Mouse (Mus musculus) heart, embryonic 16.5 days (tissue): ENCODE measurements at regions not wholly inside any gene's neighbourhood (a gene's known extent, or its start where the extent isn't known, plus 50 kb on each side); places are given as distances from the start of the nearest gene placed in this dataset.

Source experiments
- ATAC-seq: fragments of 200-750 bp; cut with Nextera tagmentation; replicated peaks from 2 replicates; pipeline ENCODE4 v1.8.0; 2017; ENCODE audit warnings: moderate number of reproducible peaks; ENCODE audit not compliant: insufficient read depth, low FRiP score; ENCODE audit errors: extremely low read depth
- H3K27ac ChIP-seq: fragments of 300-500 bp; sonication (generic); 2 replicates; pipeline ENCODE4 v1.5.1; 2014; ENCODE audit warnings: mild to moderate bottlenecking, low read length, control low read depth, moderate library complexity
- H3K27me3 ChIP-seq: fragments of 300-500 bp; sonication (generic); 2 replicates; pipeline ENCODE4 v1.6.1; 2014; ENCODE audit warnings: low read length, mixed read lengths; ENCODE audit not compliant: control insufficient read depth, insufficient read depth
- H3K36me3 ChIP-seq: fragments of 300-500 bp; sonication (generic); 2 replicates; pipeline ENCODE4 v1.6.1; 2014; ENCODE audit not compliant: control insufficient read depth, insufficient read depth
- H3K4me1 ChIP-seq: fragments of 300-500 bp; sonication (generic); 2 replicates; pipeline ENCODE4 v1.6.1; 2014; ENCODE audit warnings: low read length, mixed read lengths; ENCODE audit not compliant: control insufficient read depth, insufficient read depth
- H3K4me2 ChIP-seq: fragments of 300-500 bp; sonication (generic); 2 replicates; pipeline ENCODE4 v1.6.1; 2014; ENCODE audit warnings: low read depth, mild to moderate bottlenecking, control low read depth, low read length
- H3K4me3 ChIP-seq: fragments of 300-500 bp; sonication (generic); 2 replicates; pipeline ENCODE4 v1.5.1; 2014; ENCODE audit warnings: mild to moderate bottlenecking, control low read depth, low read length
- H3K9ac ChIP-seq: fragments of 300-500 bp; sonication (generic); 2 replicates; pipeline ENCODE4 v1.6.1; 2014; ENCODE audit warnings: low read length, control low read depth
- H3K9me3 ChIP-seq: fragments of 300-500 bp; sonication (generic); replicated peaks from 2 replicates; pipeline ENCODE4 v1.6.1; 2016; ENCODE audit warnings: low read length; ENCODE audit not compliant: control insufficient read depth
- WGBS: fragments of 180-500 bp; shearing (Covaris S2); extraction: QIAGEN DNeasy Blood & Tissue Kit; methylation state at CpG from one replicate; pipeline ENCODE4 v1.1.7; 2014; 5-methylcytosine and 5-hydroxymethylcytosine counted together

DNA sequence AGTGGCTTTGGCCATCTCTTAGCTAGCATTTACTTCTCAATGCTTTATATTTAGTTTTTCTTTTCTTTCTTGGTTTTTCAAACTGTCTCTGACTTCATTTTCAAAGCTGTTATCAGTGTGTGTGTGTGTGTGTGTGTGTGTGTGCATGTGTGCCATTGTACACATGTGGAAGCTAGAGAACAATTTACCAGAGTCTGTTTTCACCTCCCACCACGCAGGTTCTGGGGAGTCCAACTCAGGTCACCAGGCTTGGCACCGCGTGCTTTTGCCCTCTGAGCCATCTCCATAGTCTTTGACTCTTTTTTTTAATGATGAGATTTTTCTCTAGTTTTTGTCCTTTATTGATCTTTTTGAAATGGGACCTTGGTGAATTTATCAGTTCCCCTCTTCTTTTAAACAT is 93.3 kb upstream of the Gm6657 start:
- Histone ChIP-seq H3K9ac (no peak overlapping the region), H3K4me1 (peaks cover 9% of the 10 kb centered on the region), H3K4me3 (no peak overlapping the region), H3K4me2 (no peak overlapping the region), H3K27me3 (no peaks in the 10 kb centered on the region), H3K9me3 (no peaks in the 10 kb centered on the region), H3K27ac (no peak overlapping the region), H3K36me3 (no peaks in the 10 kb centered on the region)
- WGBS, result 91% methylated on average over 3 of the region's 3 CpGs
- ATAC-seq, result no peak

DNA sequence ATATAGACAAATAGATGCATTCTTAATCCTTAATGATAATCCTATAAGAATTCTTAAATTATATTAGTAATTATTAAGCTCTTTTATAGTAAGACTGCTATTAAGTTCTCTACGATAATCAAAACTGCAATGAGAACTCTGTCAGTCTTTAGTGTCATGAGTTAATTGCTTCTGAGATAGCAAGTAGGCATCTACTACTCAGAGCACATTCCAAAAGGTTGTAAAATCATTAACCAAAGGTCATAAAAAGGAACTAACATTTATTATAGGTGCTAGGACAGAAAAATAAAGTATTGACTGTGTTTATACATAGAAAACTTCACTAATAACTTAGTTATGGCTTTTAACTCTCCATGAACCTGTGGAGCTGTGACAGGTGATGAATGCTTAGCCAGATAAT is 84.1 kb upstream of the Gm6657 start:
- Histone ChIP-seq H3K4me1 (no peaks in the 10 kb centered on the region), H3K4me3 (no peak overlapping the region), H3K9me3 (no peaks in the 10 kb centered on the region), H3K9ac (no peak overlapping the region), H3K4me2 (no peak overlapping the region), H3K27me3 (no peaks in the 10 kb centered on the region), H3K36me3 (no peaks in the 10 kb centered on the region), H3K27ac (no peak overlapping the region)
- ATAC-seq, result no peak
- 69% methylated on average over 1 of the region's 1 CpGs for WGBS

DNA sequence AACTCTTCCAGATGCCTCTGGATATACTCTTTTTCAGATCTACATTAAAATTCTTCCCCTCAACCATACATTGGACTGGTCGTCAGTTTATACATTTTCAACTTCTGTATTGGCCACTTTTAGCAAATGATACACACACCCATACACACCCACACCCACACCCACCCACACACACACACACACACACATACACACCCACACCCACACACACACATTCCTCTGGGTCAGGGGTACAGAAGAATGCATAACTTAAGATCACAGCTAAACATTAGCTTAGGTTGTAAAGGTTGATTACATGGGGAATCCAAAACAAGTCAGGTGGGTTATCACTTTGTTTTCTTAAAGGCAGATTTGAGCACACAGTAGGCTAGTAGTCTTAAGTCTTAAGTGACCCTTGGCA is 75.9 kb upstream of the Gm6657 start:
- ATAC-seq, result no peak

DNA sequence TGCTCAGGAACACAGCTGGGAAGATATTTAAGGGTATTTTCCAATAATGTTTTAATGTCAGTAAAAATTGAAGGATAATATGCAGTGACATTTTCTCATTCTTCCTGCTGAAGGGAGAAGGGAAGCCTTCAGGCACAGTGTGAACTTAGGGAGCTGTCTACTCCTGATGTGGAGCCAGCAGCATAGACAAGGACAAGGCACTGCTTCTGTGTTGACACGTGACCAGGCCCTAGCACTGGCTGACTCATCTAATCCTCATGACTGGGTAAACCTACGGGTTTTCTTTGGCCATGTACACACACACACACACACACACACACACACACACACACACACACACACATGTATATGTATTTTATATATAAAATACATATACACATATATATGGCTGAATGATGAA is 74.8 kb upstream of the Gm6657 start:
- Histone ChIP-seq H3K27ac (no peak overlapping the region), H3K27me3 (no peaks in the 10 kb centered on the region), H3K9me3 (no peaks in the 10 kb centered on the region), H3K4me1 (no peaks in the 10 kb centered on the region), H3K4me3 (no peak overlapping the region), H3K4me2 (no peak overlapping the region), H3K36me3 (no peaks in the 10 kb centered on the region), H3K9ac (no peak overlapping the region)
- ATAC-seq, result no peak
- WGBS, result 45% methylated on average over 2 of the region's 2 CpGs

More for the DNA sequence above, 75.9 kb upstream of the Gm6657 start:
- 85% methylated on average over 1 of the region's 1 CpGs for WGBS
- no peak overlapping the region for H3K4me2 ChIP-seq
- no peak overlapping the region for H3K9ac ChIP-seq
- no peaks in the 10 kb centered on the region for H3K9me3 ChIP-seq
- H3K4me1 ChIP-seq, result no peaks in the 10 kb centered on the region
- H3K36me3 ChIP-seq, result no peaks in the 10 kb centered on the region
- no peaks in the 10 kb centered on the region for H3K27me3 ChIP-seq
- H3K27ac ChIP-seq, result no peak overlapping the region
- H3K4me3 ChIP-seq, result no peak overlapping the region

DNA sequence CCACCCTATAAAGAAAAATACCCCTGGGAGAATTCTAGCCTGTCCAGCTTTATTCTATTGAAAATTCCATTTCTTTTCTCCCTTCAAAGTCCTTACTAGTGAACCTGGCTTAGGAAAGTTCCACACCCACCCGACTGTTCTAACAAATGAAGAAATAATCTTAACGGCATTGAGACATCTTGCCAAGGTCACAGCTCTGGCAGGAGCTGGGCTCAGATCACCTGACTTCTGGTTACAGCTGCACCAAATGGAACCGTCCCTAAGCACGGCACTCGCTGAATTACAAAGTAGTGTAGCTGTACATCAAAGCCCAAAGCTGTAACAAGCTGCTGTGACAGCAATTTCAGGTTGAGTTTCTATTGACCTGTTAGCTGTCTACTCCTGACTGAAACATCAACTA is 74.2 kb upstream of the Gm6657 start:
- WGBS, result 33% methylated on average over 5 of the region's 5 CpGs
- Histone ChIP-seq H3K4me3 (no peak overlapping the region), H3K4me1 (no peaks in the 10 kb centered on the region), H3K27me3 (no peaks in the 10 kb centered on the region), H3K27ac (no peak overlapping the region), H3K4me2 (no peak overlapping the region), H3K9ac (no peak overlapping the region), H3K36me3 (no peaks in the 10 kb centered on the region), H3K9me3 (no peaks in the 10 kb centered on the region)
- ATAC-seq, result peak; percentile 58; the same call in 1 of the 2 replicates

DNA sequence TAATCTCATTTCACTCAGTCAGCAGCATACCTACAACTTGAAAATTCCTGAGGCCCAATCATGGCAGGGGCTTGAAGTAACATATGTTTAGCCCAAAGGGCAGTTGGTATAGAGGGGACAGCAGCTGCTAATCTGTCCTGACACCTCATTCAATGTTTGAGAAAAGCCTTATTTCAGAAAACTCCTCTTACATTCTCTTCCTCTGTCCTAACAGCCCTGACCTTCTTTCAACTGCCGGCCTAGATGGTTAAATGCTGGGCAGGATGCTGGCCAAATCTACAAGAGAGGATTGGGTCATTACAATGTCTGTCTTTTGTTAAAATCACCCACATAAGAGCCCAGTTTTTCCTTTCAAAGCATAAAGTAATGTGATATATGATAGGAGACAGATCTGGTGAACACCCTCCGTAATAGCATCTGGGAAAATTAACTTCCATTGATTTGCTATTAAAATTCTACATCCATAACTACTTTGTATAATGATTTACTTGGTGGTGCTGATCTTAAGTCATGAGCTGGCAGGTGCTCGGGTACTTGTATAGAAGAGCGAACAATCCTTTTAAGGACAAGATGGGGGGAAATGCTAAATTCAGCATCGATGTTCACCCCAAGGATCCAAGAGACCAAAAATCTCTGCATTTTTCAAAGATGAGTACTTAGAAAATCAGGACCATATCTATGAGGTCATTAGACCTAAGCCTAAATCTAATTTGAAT is 64.8 kb upstream of the Gm6657 start:
- Histone ChIP-seq H3K27ac (no peak overlapping the region), H3K4me3 (no peak overlapping the region), H3K27me3 (no peaks in the 10 kb centered on the region), H3K36me3 (no peaks in the 10 kb centered on the region), H3K9ac (no peak overlapping the region), H3K4me1 (peaks cover 25% of the 10 kb centered on the region), H3K4me2 (no peak overlapping the region), H3K9me3 (no peaks in the 10 kb centered on the region)
- no peak for ATAC-seq
- WGBS, result 77% methylated on average over 5 of the region's 5 CpGs

DNA sequence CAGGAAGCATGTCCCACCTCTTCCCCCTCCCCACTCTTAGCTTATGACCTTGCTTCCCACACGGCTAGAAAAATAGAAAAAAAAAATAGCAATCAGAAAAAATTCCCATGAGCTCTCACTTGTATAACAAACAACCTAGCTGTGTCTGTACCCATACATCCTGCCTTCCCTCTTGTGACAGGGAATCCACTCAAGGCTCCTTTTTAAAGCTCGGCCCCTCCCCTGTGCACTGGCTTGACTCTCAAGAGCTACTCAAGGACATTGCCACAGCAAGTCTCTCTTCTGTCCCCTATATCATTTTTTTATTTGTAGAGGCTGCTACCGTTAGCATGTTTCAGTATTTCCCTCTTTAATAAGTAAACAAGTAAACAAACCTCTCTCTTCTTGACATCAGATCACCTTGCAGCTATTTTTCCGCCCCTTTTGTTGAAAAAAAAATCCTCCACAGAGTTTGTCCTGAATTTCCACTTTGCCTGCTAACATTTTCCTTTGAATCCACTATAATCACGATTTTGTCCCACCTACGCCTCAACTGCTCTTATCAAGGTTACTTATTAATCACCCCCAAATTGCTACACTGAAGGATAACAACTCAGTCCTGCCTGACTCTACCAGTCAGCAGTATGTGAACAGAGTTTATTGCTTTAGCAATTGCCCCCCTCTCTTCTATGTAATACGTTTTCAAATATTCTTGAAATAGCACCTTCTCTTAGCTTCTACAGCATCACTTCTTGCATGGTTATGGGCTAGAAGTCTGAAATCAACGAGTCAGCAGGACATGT is 61.8 kb upstream of the Gm6657 start:
- peaks cover 33% of the 10 kb centered on the region for H3K4me1 ChIP-seq
- H3K36me3 ChIP-seq, result no peaks in the 10 kb centered on the region
- no peak for ATAC-seq
- 0 out of 2 replicates have a peak overlapping the region, but pooled peaks have one; percentile 4 for H3K27ac ChIP-seq
- WGBS, result 52% methylated on average over 8 of the region's 8 CpGs
- no peaks in the 10 kb centered on the region for H3K27me3 ChIP-seq
- no peak overlapping the region for H3K9ac ChIP-seq
- H3K4me3 ChIP-seq, result no peak overlapping the region
- no peaks in the 10 kb centered on the region for H3K9me3 ChIP-seq
- H3K4me2 ChIP-seq, result no peak overlapping the region

DNA sequence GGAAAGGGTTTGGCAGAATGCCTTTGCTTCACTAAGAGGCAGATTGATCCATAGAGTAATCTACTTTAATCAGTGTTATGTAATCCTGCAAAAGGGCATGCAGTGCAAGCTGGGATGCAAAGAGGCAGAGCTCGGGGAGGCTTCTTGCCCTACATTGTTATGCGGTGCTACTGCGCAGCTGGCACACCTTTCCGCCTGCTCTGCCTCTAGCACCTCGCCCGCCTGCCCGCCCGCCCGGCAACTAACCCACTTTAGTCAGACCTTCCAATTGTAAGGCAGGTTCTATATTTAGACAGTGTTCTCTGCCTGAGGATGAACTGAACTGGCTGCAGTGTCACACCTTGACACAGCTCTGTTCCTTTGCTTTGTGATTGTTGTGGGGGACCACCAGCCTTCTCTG is 60.7 kb upstream of the Gm6657 start:
- WGBS, result 37% methylated on average over 9 of the region's 9 CpGs
- H3K4me2 ChIP-seq, result peak overlapping the region; percentile 41

DNA sequence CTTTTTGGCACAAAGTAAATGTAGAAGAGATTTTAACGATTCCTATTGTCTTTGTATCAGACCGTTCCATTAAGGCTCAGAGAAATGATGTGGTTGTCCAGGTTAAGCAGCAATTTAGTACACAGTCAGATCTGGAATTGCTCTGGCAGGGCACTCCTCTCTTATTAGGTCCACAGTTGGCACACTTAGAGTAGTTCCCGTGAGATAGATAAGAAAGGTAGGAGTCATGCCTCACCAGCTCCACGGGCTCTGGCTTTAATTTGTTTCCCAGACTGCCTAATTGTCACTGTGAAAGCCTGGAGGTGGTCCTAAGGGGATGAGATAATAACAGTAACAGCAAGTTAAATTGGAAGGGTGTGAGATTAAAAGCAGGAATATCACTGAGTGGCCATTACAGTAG is 60.1 kb upstream of the Gm6657 start:
- H3K27ac ChIP-seq, result no peak overlapping the region
- H3K4me2 ChIP-seq, result peak overlapping the region; percentile 41; the same call in 1 of the 2 replicates
- ATAC-seq, result no peak
- no peaks in the 10 kb centered on the region for H3K9me3 ChIP-seq
- 49% methylated on average over 4 of the region's 4 CpGs for WGBS
- H3K4me3 ChIP-seq, result no peak overlapping the region
- no peak overlapping the region for H3K9ac ChIP-seq
- peaks cover 34% of the 10 kb centered on the region for H3K4me1 ChIP-seq
- H3K27me3 ChIP-seq, result no peaks in the 10 kb centered on the region
- no peaks in the 10 kb centered on the region for H3K36me3 ChIP-seq

More for the DNA sequence above, 60.7 kb upstream of the Gm6657 start:
- Histone ChIP-seq H3K4me1 (peaks cover 34% of the 10 kb centered on the region), H3K4me3 (0 out of 2 replicates have a peak overlapping the region, but pooled peaks have one; percentile 10), H3K27me3 (no peaks in the 10 kb centered on the region), H3K9me3 (no peaks in the 10 kb centered on the region), H3K36me3 (no peaks in the 10 kb centered on the region), H3K9ac (no peak overlapping the region), H3K27ac (no peak overlapping the region)
- ATAC-seq, result 0 out of 2 replicates have a peak, but pooled peaks have one; percentile 43
